Mouse (Mus musculus) T-cell, adult 66 days (primary cell): ENCODE measurements around the gene Cyb5r3. TPM values are rescaled to one million over a fixed set of nuclear protein-coding genes. Genes with fewer than 3 reads are reported as not detected.

Source experiments
- total RNA-seq, 2 experiments: library from RNA; stranded (reverse); gene quantifications; 3 replicates in 1 of 2; 4 replicates in 1 of 2; pipeline ENCODE4 v1.2.4; 2023

The Cyb5r3 gene
- 10 to 100 TPM; 38.2 to 46.2 TPM for total RNA-seq

GRCm38 (mm10) chr15:83172492-83173429, at the start of gene Cyb5r3:
TSS of gene Cyb5r3 (minus strand) at chr15:83172592.

GRCm38 (mm10) chr15:83149196-83150072, 23.0 kb downstream of the Cyb5r3 start, which contains the start of gene Poldip3:
TSS of gene Poldip3 (minus strand) at chr15:83149384.

GRCm38 (mm10) chr15:83122566-83123145, 49.7 kb downstream of the Cyb5r3 start, which contains the start of gene Rrp7a:
TSS of gene Rrp7a (minus strand) at chr15:83122801.

Other genes starting within 250 kb of the Cyb5r3 start
- 100 to 1,000 TPM; 221 to 229 TPM for gene Tcf20, start 184.7 kb downstream of the Cyb5r3 start, total RNA-seq
- 1 to 10 TPM; 6.1 to 8.3 TPM for gene Nfam1, start 139.3 kb downstream of the Cyb5r3 start, total RNA-seq
- 10 to 100 TPM; 19.0 to 30.2 TPM for gene Serhl, start 83.1 kb downstream of the Cyb5r3 start, total RNA-seq
- gene Rrp7a, start 49.8 kb downstream of the Cyb5r3 start, total RNA-seq: 100 to 1,000 TPM; 109 to 110 TPM
- 100 to 1,000 TPM; 187 to 222 TPM for gene Poldip3, start 23.2 kb downstream of the Cyb5r3 start, total RNA-seq
- gene A4galt, start 79.2 kb upstream of the Cyb5r3 start, total RNA-seq: under 1 TPM in 1 of 2 experiments, not detected in 1; 0.44 TPM
- gene Arfgap3, start 177.7 kb upstream of the Cyb5r3 start, total RNA-seq: 1 to 10 TPM; 6.6 to 7.7 TPM